Mouse (Mus musculus): ENCODE measurements around the gene Elmod2. TPM values are rescaled to one million over a fixed set of nuclear protein-coding genes. Genes with fewer than 3 reads are reported as not detected.

The Elmod2 gene
- total and polyA plus RNA-seq, 3 experiments: 4.8 to 138 (median 4.8) TPM

GRCm38 (mm10) chr8:83380141-83380540 is 47.9 kb upstream of the Elmod2 start:
- H3K9me3 ChIP-seq (replicated peaks; ENCODE audit: insufficient read depth, low read length): no peaks in the 10 kb centered on the region
- DNase-seq (ENCODE audit: low read depth, low spot score): peak; percentile 6
- no peaks in the 10 kb centered on the region for H3K4me1 ChIP-seq (ENCODE audit: control insufficient read depth in 1 of 2, insufficient read depth in 2 of 2, low read length in 2 of 2)
- no peaks in the 10 kb centered on the region; a peak in 2 of 4 replicates for H3K27me3 ChIP-seq (ENCODE audit: control insufficient read depth in 1 of 2, insufficient read depth in 2 of 2, low read length in 2 of 2)
- TF ChIP-seq TAL1 (IDR thresholded peaks at IDR 0.05; ENCODE audit: low read length) (no peak), ZMIZ1 (IDR thresholded peaks at IDR 0.05; ENCODE audit: low read depth, low read length) (no peak), E2F4 (IDR thresholded peaks at IDR 0.05; ENCODE audit: borderline replicate concordance, low read depth, low read length) (no peak), ZKSCAN1 (IDR thresholded peaks at IDR 0.05; ENCODE audit: low read depth, low read length) (no peak), MEF2A (IDR thresholded peaks at IDR 0.05; ENCODE audit: extremely low read depth, insufficient replicate concordance, low read depth, low read length, poor library complexity, severe bottlenecking) (no peak), BHLHE40 (IDR thresholded peaks at IDR 0.05; ENCODE audit: borderline replicate concordance, low read depth, low read length) (no peak), MYB (IDR thresholded peaks at IDR 0.05; ENCODE audit: low read depth, low read length) (no peak), JUND (IDR thresholded peaks at IDR 0.05; ENCODE audit: low read depth, low read length) (no peak), KAT2A (conservative IDR thresholded peaks at IDR 0.05; ENCODE audit: low read depth, low read length) (no peak), TCF12 (IDR thresholded peaks at IDR 0.05; ENCODE audit: low read depth, low read length) (no peak), MXI1 (IDR thresholded peaks at IDR 0.05; ENCODE audit: low read depth, low read length) (no peak), TBP (IDR thresholded peaks at IDR 0.05; ENCODE audit: low read depth, low read length) (no peak), RCOR1 (IDR thresholded peaks at IDR 0.05; ENCODE audit: low read depth, low read length) (no peak), POLR2A (IDR thresholded peaks at IDR 0.05; ENCODE audit: control insufficient read depth in 1 of 2, insufficient read depth in 1 of 2, low read depth in 1 of 2, low read length in 2 of 2, poor library complexity in 1 of 2) (no peak), UBTF (IDR thresholded peaks at IDR 0.05; ENCODE audit: borderline replicate concordance, insufficient read depth, low read depth, low read length) (no peak)
- no peaks in the 10 kb centered on the region for H3K36me3 ChIP-seq (ENCODE audit: control insufficient read depth in 1 of 2, insufficient read depth in 2 of 2, low read length in 2 of 2)
- no peak overlapping the region for H3K27ac ChIP-seq (ENCODE audit: control insufficient read depth, low read depth, low read length)
- no peak overlapping the region for H3K4me3 ChIP-seq (ENCODE audit: control insufficient read depth in 1 of 2, insufficient read depth in 1 of 2, low read depth in 2 of 2, low read length in 2 of 2)
- H3K9ac ChIP-seq (ENCODE audit: control insufficient read depth, low read depth, low read length, poor library complexity, severe bottlenecking): no peak overlapping the region
- H3K79me2 ChIP-seq (ENCODE audit: control insufficient read depth, insufficient read depth, low read length, poor library complexity): no peaks in the 10 kb centered on the region

- DNase-seq (ENCODE audit: low read depth, low spot score): no peak
- H3K4me3 ChIP-seq (ENCODE audit: control insufficient read depth in 1 of 2, insufficient read depth in 1 of 2, low read depth in 2 of 2, low read length in 2 of 2): no peak overlapping the region
- H3K36me3 ChIP-seq (ENCODE audit: control insufficient read depth in 1 of 2, insufficient read depth in 2 of 2, low read length in 2 of 2): no peaks in the 10 kb centered on the region
- no peak overlapping the region for H3K27ac ChIP-seq (ENCODE audit: control insufficient read depth, low read depth, low read length)
- H3K4me1 ChIP-seq (ENCODE audit: control insufficient read depth in 1 of 2, insufficient read depth in 2 of 2, low read length in 2 of 2): no peaks in the 10 kb centered on the region
- no peak overlapping the region for H3K9ac ChIP-seq (ENCODE audit: control insufficient read depth, low read depth, low read length, poor library complexity, severe bottlenecking)
- H3K79me2 ChIP-seq (ENCODE audit: control insufficient read depth, insufficient read depth, low read length, poor library complexity): no peaks in the 10 kb centered on the region
- no peaks in the 10 kb centered on the region for H3K9me3 ChIP-seq (replicated peaks; ENCODE audit: insufficient read depth, low read length)
- TF ChIP-seq BHLHE40 (IDR thresholded peaks at IDR 0.05; ENCODE audit: borderline replicate concordance, low read depth, low read length) (no peak), KAT2A (conservative IDR thresholded peaks at IDR 0.05; ENCODE audit: low read depth, low read length) (no peak), NELFE (IDR thresholded peaks at IDR 0.05; ENCODE audit: low read depth, low read length) (no peak), GATA1 (IDR thresholded peaks at IDR 0.05; ENCODE audit: low read depth, low read length) (no peak), POLR2A (IDR thresholded peaks at IDR 0.05; ENCODE audit: control insufficient read depth in 1 of 2, insufficient read depth in 1 of 2, low read depth in 1 of 2, low read length in 2 of 2, poor library complexity in 1 of 2) (no peak), MAFK (IDR thresholded peaks at IDR 0.05; ENCODE audit: borderline replicate concordance, low read depth, low read length) (no peak), MAZ (IDR thresholded peaks at IDR 0.05; ENCODE audit: low read depth, low read length) (no peak), HCFC1 (IDR thresholded peaks at IDR 0.05; ENCODE audit: low read depth, low read length) (no peak), NRF1 (IDR thresholded peaks at IDR 0.05; ENCODE audit: insufficient read depth, low read depth, low read length, poor library complexity, severe bottlenecking) (no peak), RAD21 (IDR thresholded peaks at IDR 0.05; ENCODE audit: low read depth, low read length) (no peak), ZC3H11A (IDR thresholded peaks at IDR 0.05; ENCODE audit: low read depth, low read length) (no peak), POLR2AphosphoS5 (IDR thresholded peaks at IDR 0.05; ENCODE audit: borderline replicate concordance, low read depth, low read length) (no peak), MEF2A (IDR thresholded peaks at IDR 0.05; ENCODE audit: extremely low read depth, insufficient replicate concordance, low read depth, low read length, poor library complexity, severe bottlenecking) (no peak), JUND (IDR thresholded peaks at IDR 0.05; ENCODE audit: low read depth, low read length) (no peak), POLR2AphosphoS2 (IDR thresholded peaks at IDR 0.05; ENCODE audit: low read length) (no peak)
- H3K27me3 ChIP-seq (ENCODE audit: control insufficient read depth in 1 of 2, insufficient read depth in 2 of 2, low read length in 2 of 2): no peaks in the 10 kb centered on the region; a peak in 1 of 4 replicates
Observed at GRCm38 (mm10) chr8:83377231-83377630, 44.9 kb upstream of the Elmod2 start.

Measured in MEL (cell line).